Mouse (Mus musculus): ENCODE results near the gene Ubr1. TPM values are rescaled to one million over a fixed set of nuclear protein-coding genes. Genes with fewer than 3 reads are reported as not detected.
"Not testable (repeated sequence)": the region's sequence is repeated elsewhere in the genome, so short reads cannot be mapped to it uniquely, and the experiment has no call there.

The Ubr1 gene
- total RNA-seq (2021): 32.0 and 35.0 TPM in 2 replicates
- long read RNA-seq, experiment 1, partial matches to known transcripts: 4 of 7 reads
- long read RNA-seq, experiment 1, other reads (novel, unspliced or antisense): 3 of 7 reads
- long read RNA-seq, experiment 2, partial matches to known transcripts: 2 of 4 reads
- long read RNA-seq, experiment 2, other reads (novel, unspliced or antisense): 2 of 4 reads

DNA sequence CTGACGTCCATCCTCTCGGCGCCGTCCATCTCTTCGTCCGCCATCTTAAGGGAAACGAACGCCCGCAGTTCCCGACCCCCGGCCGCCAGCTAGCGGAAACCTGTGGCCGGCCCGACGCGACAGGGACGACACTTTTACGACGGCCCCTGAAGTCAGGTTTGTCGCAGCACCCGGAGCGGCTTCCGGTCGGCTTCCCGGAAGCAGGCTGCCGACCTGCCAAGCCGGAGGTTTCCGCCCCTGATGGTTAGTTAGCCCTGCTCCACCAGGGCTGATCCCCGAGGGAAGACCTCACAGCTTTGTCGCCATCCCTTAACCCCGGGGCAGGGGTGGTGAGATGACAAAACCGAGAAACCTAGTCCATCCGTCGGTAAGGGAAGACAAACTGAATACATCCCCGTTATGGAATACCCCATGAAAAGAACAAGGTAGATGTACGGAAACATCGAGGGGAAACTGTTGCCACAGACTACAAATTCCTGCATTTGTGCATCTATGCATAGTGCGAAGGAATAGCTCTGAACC lies at the start of gene Ubr1:
Gene Ubr1, minus strand, starts transcription at position 157 of the 522 bp plus-strand sequence.
- DNase-seq: peak; percentile 93

- DNase-seq: no peak
Observed at GRCm38 (mm10) chr2:121017151-121017550, 46.6 kb upstream of the Ubr1 start.

- DNase-seq: no peak
Observed at GRCm38 (mm10) chr2:121016226-121016625, 45.7 kb upstream of the Ubr1 start.

GRCm38 (mm10) chr2:121015507-121015906 lies 45.0 kb upstream of the Ubr1 start:
- DNase-seq: no peak

DNA sequence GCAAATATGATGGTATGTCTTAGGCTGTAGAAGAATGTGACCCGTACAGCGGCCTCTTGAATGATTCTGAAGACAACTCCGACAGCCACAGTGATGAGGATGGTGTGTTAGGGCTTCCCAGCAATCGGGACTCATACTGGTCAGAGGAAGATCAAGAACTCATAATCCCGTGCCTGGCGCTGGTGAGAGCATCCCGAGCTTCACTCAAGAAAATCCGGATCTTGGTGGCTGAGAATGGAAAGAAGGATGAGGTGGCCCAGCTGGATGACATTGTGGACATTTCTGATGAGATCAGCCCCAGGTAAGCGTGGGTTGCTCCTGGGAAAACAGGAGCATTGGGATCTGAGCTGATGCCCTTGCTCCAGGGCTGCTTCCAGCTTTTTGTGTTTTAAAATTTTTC lies 42.2 kb upstream of the Ubr1 start:
- DNase-seq: no peak

- no peak for DNase-seq
Observed at GRCm38 (mm10) chr2:121009071-121009677, 38.7 kb upstream of the Ubr1 start.

DNA sequence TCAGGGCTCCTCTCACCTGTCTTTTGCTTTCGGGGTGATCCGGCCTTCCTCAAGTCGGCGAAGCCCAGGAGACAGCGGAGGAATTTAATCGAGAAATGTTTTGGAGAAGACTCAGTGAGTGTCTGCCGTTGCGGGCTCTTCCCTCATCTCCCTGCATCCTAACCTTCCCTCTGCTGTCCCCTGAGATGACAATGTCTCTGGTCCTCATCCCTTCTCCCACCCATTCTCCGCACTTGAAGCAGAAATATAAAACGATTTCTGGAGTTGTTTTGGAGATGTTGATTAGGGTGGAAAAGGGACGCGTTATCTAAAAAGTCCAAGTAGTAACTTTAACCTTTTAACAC lies 38.1 kb upstream of the Ubr1 start:
- no peak for DNase-seq

GRCm38 (mm10) chr2:121007925-121008663 lies 37.6 kb upstream of the Ubr1 start, which contains the start of gene Ccndbp1:
TSS of gene Ccndbp1 (plus strand) at chr2:121008403.
- peak; percentile 97 for DNase-seq

DNA sequence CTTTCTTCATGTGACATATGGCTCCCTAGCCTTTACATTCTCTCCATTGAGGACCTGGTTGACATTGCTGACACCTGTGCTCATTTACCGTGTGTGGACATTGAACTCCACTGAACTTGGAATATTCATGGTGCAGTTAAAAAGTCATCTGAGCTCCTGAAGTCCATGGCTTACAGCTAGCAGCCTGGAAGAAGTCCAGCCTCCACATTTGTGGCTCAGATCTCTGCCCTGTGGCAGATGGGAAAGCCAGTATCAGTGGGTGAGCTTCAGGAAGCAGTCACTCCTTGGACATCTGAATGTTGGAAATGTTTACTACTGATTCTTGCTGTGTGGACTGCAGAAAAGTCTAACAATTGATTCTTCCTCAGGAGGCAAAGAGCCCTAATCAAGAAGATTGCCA lies 36.5 kb upstream of the Ubr1 start:
- DNase-seq: no peak

DNA sequence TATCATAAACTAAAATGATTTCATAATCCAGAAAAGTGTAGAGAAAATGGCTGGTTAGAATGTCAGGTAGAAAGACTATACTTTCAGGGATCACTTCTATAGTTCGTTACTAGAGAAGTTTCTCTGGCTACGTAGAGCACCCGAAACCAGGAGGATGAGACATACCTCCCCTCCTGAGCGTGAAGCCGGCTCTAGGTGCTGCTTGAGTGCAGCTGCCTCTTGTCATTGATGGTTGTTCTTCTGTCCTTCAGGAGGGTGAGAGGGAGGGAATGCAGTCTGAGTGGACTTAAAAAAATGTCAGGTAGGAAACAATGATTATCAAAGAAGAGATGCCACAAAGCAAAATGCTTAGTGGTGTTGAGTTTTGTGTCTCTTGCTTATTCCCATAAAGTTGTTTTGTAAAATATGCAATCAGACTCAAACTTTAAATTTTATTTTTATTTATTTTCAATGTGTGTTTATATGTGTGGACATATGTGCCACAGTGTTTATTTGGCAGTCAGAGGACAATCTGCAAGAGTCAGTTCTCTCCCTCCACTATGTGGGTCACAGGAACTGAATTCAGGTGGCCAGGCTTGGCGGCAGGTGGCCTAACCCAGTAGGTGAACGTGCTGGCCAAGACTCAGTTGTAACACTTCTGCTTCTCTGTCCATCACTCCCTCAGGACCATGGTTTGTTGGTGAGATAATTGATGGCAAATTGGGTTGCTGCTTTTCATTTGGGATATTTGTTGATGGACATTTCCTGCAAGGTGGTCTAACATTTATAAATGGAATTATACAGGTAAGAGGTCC lies 33.7 kb upstream of the Ubr1 start:
- no peak for DNase-seq

GRCm38 (mm10) chr2:121003586-121003985 lies 33.1 kb upstream of the Ubr1 start:
- peak; percentile 23 for DNase-seq

GRCm38 (mm10) chr2:120998863-120999262 lies 28.3 kb upstream of the Ubr1 start:
- no peak for DNase-seq

GRCm38 (mm10) chr2:120996607-120997006 lies 26.1 kb upstream of the Ubr1 start:
- DNase-seq: not testable (repeated sequence)

DNA sequence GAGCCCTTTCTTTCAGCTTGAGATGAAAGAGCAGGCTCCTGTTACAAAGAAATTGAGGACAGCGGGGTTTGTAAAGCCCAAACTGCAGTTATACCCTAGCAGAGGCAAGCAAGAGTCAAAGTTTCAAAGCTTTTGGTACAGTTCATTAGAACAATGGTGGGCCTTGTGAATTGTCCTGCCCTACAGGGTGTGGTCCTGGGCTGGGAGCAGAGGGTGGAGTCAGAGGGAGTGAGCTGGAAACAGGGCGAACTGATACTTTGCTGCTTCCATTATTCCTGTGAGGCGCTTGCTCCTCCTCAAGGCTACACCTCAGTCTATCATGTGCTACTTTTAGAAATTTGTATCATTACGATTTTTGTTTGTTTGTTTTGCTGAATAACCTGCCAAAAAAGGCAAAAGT lies 20.7 kb upstream of the Ubr1 start:
- DNase-seq: no peak

DNA sequence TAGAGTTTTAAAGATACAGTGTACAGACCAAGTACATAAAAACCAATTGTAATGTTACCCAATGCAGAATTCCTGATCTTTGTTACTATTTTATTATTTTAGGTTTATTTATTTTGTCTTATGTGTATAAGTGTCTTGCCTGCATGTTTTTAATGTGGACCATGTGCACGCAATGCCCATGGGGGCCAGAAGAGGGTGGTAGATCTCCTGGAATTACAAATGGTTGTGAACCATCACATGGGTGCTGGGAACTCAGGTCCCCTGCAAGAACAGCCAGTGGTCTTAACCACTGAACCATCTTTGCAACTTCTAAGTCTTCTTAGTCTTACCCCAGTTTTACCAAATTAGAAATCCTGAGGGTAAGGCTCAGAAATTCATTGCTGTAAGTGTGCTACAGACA lies 14.7 kb upstream of the Ubr1 start:
- DNase-seq: no peak

DNA sequence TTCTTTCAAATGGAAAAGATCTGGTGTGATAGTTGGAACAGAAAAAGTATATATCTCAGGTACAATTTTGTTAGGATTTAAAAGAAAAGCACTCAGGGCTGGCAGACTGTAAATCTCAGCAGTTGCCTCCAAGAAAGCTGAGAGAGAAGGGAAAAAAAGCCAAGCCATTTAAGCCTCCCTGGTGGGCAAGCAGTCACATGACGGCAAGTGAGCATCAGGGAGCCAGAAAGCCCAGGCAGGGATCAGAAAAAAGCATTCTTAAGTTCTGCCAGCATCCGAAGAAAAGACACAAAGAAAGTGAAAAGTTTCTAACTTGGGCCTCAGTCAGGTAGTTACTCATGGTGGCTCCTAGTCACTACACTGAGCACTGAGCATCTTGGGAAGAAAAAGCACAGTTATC lies 13.1 kb upstream of the Ubr1 start:
- no peak for DNase-seq

GRCm38 (mm10) chr2:120980861-120981260 lies 10.3 kb upstream of the Ubr1 start:
- DNase-seq: no peak

DNA sequence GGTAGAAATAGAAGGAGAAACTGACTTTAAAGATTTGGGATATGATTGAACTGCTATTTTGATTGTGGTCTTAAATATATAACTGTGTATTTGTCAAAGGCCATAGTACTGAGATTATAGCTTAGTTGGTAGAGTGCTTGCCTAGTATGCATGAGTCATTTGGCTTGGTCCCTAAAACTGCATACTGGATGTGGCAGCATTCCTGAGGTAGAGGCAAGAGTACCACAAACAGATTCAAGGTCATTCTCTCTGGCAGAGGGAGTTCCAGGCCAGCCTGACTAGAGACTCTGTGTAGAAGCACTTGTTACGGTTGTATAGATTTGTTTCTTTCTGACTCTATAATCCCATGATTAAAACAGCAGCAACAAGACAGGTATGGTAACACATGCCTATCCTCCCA lies 9.3 kb upstream of the Ubr1 start:
- DNase-seq: no peak

DNA sequence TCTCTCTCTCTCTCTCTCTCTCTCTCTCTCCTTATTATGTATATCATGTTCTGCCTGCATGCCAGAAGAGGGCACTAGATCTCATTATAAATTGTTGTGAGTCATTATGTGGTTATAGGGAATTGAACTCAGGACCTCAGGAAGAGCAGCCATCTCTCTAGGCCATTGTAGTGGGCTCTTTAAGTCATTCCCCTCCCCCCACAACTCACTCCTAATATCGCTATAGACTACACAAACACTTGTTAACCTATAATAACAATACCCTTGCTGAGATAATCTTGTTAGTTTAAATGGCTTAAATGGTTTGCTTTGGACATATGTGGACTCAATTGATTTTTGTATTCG lies 8.2 kb upstream of the Ubr1 start:
- DNase-seq: no peak

GRCm38 (mm10) chr2:120977926-120978692 lies 7.6 kb upstream of the Ubr1 start:
- DNase-seq: no peak

DNA sequence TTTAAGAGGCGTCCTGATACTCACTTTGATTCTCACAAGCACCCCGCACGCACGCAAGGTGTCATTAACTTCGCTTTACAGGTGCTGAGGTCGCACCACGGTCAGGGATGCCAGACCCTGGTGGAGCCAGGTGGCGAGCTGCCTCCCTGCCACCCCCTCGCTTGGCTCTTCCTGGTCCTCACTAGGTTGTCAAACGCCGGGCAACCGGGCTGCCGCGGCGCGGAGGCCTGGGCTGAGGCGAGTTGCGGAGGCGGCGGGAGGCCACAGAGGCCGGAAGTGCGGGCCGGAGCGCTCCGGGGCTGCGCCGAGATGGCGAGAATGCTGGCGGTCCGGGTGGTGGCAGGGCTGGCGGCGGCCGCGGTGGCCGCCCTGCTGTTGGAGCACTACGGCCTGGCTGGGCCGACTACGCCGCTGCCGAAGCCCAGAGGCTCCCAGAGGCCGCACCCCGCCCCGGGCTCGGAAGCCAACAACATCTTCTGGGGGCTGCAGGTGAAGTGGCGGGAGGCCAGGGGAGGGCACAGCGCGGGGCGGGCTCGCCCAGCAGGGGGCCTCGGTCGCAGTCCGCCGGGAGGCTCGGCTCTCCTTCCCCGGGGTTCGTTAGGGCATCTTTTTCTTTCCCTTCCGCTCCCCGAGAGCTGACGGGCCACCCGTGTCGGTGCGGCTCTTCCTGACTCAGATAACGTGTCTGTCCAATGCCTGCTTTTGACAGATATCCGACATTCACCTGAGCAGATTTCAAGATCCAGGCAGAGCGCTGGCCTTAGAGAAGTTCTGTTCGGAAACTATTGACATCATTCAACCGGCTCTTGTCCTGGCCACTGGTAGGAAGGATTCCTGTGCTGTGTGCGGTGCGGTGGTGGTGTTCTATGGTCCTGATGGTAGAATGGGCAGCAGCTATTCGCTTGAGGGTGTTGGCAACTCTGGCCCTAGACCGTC lies 6.7 kb upstream of the Ubr1 start, which contains the start of gene Tmem62:
Gene Tmem62, plus strand, starts transcription at position 28 of the 936 bp plus-strand sequence.
- peak; percentile 83 for DNase-seq

Measured in adrenal gland, postnatal 14 days (tissue).